Mouse (Mus musculus): ENCODE measurements around the gene 1600014C23Rik. TPM values are rescaled to one million over a fixed set of nuclear protein-coding genes. Genes with fewer than 3 reads are reported as not detected.
A peak's percentile ranks its signal among the peaks of the same experiment; 100 is the strongest.

The 1600014C23Rik gene
- polyA plus RNA-seq, 1 experiment = not detected

DNA sequence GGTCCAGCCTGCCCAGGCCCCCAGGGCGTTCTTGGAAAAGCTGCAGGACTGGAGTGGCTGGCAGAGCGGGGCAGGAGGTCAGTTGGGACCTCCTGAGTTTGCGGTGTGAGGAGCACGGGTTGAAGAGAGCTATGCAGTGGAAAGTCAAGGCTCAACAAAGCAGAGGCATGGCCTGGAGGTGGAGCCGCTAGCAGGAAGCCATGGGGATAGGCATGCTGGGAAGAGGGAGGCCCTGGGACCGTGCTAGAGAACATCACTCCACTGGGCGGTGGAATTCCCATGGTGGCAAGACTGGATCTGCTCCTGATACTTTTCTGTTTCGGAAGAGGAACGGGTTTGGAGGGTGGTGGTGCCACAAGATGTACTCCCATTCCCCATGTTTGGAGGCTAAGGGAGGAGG, 36.7 kb downstream of the 1600014C23Rik start:
- H3K4me1 ChIP-seq (ENCODE audit: control insufficient read depth, insufficient read depth, low read length) = peaks cover 11% of the 10 kb centered on the region
- TF ChIP-seq CTCF (IDR thresholded peaks at IDR 0.05; ENCODE audit: low read depth, low read length) (no peak), POLR2A (IDR thresholded peaks at IDR 0.05; ENCODE audit: borderline replicate concordance, low read depth, low read length) (no peak)
- H3K4me3 ChIP-seq (ENCODE audit: insufficient read depth, low read length) = no peak overlapping the region
- H3K27ac ChIP-seq (ENCODE audit: insufficient read depth, low read depth, low read length) = no peak overlapping the region

DNA sequence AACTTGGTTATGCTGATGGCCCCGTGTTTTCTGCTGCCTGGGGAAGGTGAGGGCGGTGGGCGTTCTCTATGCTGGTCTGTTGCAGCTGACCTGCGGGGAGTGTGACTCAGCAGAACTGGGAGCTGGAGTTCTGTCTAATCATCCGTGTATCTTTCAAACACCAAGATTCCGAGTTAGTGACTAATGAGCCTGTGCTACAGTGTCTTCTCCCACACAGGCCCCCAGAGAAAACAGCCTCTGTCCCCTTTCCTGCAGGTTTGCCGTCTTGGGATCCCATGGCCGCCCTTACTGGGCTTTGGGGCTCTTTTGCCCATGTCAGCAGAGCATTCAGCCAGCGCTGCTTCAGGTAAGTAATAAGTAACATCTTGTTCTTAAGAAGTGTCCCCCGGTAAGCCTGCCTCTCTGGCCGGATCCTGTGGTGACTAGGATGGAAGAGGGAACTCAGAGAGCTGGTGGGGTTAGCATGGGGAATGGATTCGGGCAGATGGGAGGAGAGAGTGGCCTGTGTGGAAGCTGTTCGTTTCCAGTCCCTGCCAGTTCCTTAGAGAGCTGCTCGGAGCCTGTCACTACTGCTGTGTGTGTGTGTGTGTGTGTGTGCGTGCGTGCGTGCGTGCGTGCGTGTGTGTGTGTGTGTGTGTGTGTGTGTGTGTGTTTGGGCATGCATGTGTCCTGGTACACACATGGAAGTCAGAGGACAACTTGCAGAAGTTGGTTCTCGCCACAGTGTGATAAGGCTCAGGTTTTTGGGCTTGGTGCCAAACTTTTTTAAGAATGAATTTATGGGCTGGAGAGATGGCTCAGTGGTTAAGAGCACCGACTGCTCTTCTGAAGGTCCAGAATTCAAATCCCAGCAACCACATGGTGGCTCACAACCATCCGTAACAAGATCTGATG, 38.2 kb downstream of the 1600014C23Rik start:
- no peak overlapping the region for H3K4me3 ChIP-seq (ENCODE audit: insufficient read depth, low read length)
- no peak for TF ChIP-seq POLR2A (IDR thresholded peaks at IDR 0.05; ENCODE audit: borderline replicate concordance, low read depth, low read length)
- TF ChIP-seq CTCF (IDR thresholded peaks at IDR 0.05; ENCODE audit: low read depth, low read length) = no peak
- peaks cover 24% of the 10 kb centered on the region for H3K4me1 ChIP-seq (ENCODE audit: control insufficient read depth, insufficient read depth, low read length)
- H3K27ac ChIP-seq (ENCODE audit: insufficient read depth, low read depth, low read length) = no peak overlapping the region

- peaks cover 24% of the 10 kb centered on the region for H3K4me1 ChIP-seq (ENCODE audit: control insufficient read depth, insufficient read depth, low read length)
- H3K4me3 ChIP-seq (ENCODE audit: insufficient read depth, low read length) = no peak overlapping the region
- H3K27ac ChIP-seq (ENCODE audit: insufficient read depth, low read depth, low read length) = no peak overlapping the region
- TF ChIP-seq POLR2A (IDR thresholded peaks at IDR 0.05; ENCODE audit: borderline replicate concordance, low read depth, low read length) (no peak), CTCF (IDR thresholded peaks at IDR 0.05; ENCODE audit: low read depth, low read length) (no peak)
These were observed 39.7 kb downstream of the 1600014C23Rik start for GRCm38 (mm10) chr17:45693812-45694565.

DNA sequence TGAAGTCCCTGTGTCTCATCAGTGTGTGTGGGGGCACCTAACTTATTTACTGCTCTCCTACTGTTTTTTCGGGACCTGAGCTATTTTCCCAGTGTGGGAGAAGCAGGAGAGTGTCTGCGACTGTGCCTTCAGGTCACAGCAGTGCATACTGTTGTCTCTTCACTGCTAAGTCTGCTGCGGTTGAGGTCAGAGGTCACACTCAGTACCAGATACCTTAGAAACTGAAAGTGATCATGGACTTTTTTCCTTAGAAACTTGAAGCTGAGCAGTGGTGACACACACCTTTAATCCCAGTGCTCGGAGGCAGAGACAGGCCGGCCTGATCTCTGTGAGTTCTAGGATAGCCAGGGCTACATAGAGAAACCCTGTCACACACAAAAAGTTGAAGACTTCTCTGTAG, 41.5 kb downstream of the 1600014C23Rik start:
- H3K4me3 ChIP-seq (ENCODE audit: insufficient read depth, low read length) = no peak overlapping the region
- H3K27ac ChIP-seq (ENCODE audit: insufficient read depth, low read depth, low read length) = no peak overlapping the region
- peaks cover 29% of the 10 kb centered on the region for H3K4me1 ChIP-seq (ENCODE audit: control insufficient read depth, insufficient read depth, low read length)
- TF ChIP-seq CTCF (IDR thresholded peaks at IDR 0.05; ENCODE audit: low read depth, low read length) (no peak), POLR2A (IDR thresholded peaks at IDR 0.05; ENCODE audit: borderline replicate concordance, low read depth, low read length) (no peak)

DNA sequence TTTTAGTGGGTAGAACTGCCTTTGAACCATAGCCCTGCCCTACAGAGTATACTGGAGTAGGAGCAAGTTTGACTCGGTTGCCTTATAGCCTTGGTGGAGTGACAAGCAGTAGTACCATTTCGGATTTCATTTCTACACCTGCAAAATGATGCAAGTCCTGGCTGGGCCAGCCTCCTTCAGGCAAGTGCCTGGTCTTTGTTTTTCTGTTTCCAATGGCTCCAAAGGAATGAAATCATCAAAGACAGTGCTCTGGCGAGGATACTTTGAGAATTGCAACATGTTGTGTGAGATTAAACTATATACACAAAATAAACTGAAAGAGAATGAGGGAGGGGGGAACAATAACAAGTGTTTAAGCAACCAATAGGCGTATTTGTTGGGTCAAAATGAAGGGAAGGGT, 43.6 kb downstream of the 1600014C23Rik start:
- H3K4me3 ChIP-seq (ENCODE audit: insufficient read depth, low read length) = no peak overlapping the region
- no peak overlapping the region for H3K27ac ChIP-seq (ENCODE audit: insufficient read depth, low read depth, low read length)
- no peak for TF ChIP-seq POLR2A (IDR thresholded peaks at IDR 0.05; ENCODE audit: borderline replicate concordance, low read depth, low read length)
- TF ChIP-seq CTCF (IDR thresholded peaks at IDR 0.05; ENCODE audit: low read depth, low read length) = no peak
- peaks cover 27% of the 10 kb centered on the region for H3K4me1 ChIP-seq (ENCODE audit: control insufficient read depth, insufficient read depth, low read length)

DNA sequence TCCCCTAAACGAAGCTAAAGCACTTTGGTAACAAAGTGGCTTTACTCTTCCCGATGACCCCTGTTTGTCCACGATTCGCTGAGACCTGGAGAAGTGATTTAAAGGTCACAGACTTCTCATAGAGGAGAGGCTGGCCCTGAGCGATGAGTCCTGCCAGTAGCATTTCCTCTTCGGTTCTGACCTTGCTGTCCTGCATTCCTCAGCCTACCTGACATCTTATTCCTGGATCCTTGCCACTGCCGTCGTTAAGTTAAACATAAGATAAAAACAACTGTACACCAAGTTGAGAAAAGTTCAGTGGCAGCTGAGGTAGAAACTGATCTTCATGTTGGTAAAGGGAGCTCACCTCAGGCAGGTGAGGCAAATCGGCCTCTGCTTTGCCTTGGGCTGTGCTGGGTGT, 44.5 kb downstream of the 1600014C23Rik start:
- Histone ChIP-seq H3K4me3 (ENCODE audit: insufficient read depth, low read length) (no peak overlapping the region), H3K4me1 (ENCODE audit: control insufficient read depth, insufficient read depth, low read length) (peaks cover 25% of the 10 kb centered on the region), H3K27ac (ENCODE audit: insufficient read depth, low read depth, low read length) (no peak overlapping the region)
- no peak for TF ChIP-seq CTCF (IDR thresholded peaks at IDR 0.05; ENCODE audit: low read depth, low read length)

DNA sequence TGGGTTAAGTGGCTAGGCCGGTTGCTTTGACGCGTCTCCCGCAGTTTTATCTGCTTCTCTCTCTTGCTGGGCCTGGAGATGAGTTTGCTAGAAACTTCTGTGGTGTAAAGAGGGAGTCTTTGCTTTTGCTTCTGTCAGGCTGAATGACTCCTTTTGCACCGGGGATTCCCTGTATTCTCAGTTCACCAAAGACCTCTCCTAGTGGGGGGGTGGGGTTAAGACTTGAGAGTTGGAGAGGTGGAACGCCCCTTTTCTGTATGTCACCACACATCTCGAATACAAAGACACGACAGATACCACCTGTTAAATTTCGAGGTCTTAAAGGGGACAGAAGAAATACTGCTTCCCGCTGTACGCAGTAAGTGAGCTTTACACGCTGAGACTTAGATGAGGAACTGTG, 46.9 kb downstream of the 1600014C23Rik start, which contains the start of gene Tmem63b:
Gene Tmem63b, minus strand, starts transcription at position 190 of the 400 bp plus-strand sequence.
- peak within 1 kb of the TSS; percentile 94 for H3K4me3 ChIP-seq (ENCODE audit: insufficient read depth, low read length)
- peak within 1 kb of the TSS; percentile 26 for H3K27ac ChIP-seq (ENCODE audit: insufficient read depth, low read depth, low read length)
- no peak for TF ChIP-seq CTCF (IDR thresholded peaks at IDR 0.05; ENCODE audit: low read depth, low read length)
- TF ChIP-seq POLR2A (IDR thresholded peaks at IDR 0.05; ENCODE audit: borderline replicate concordance, low read depth, low read length) = no peak
- H3K4me1 ChIP-seq (ENCODE audit: control insufficient read depth, insufficient read depth, low read length) = peaks cover 19% of the 10 kb centered on the region

- no peak for TF ChIP-seq CTCF (IDR thresholded peaks at IDR 0.05; ENCODE audit: low read depth, low read length)
- no peak for TF ChIP-seq POLR2A (IDR thresholded peaks at IDR 0.05; ENCODE audit: borderline replicate concordance, low read depth, low read length)
- Histone ChIP-seq H3K4me3 (ENCODE audit: insufficient read depth, low read length) (peak within 1 kb of the TSS; percentile 94), H3K4me1 (ENCODE audit: control insufficient read depth, insufficient read depth, low read length) (peaks cover 13% of the 10 kb centered on the region), H3K27ac (ENCODE audit: insufficient read depth, low read depth, low read length) (peak within 1 kb of the TSS; percentile 26)
These were observed 47.5 kb downstream of the 1600014C23Rik start, which contains the start of gene Mrpl14 for GRCm38 (mm10) chr17:45686093-45686619. Mrpl14 (plus strand) TSS chr17:45686322.

GRCm38 (mm10) chr17:45685171-45686092, 48.2 kb downstream of the 1600014C23Rik start:
- H3K4me1 ChIP-seq (ENCODE audit: control insufficient read depth, insufficient read depth, low read length) = peaks cover 12% of the 10 kb centered on the region
- TF ChIP-seq CTCF (IDR thresholded peaks at IDR 0.05; ENCODE audit: low read depth, low read length) (no peak), POLR2A (IDR thresholded peaks at IDR 0.05; ENCODE audit: borderline replicate concordance, low read depth, low read length) (no peak)
- no peak overlapping the region for H3K27ac ChIP-seq (ENCODE audit: insufficient read depth, low read depth, low read length)
- H3K4me3 ChIP-seq (ENCODE audit: insufficient read depth, low read length) = peak overlapping the region; percentile 89

Measured in bone marrow macrophage, adult 2 months (primary cell).